Mouse (Mus musculus) liver, adult (tissue): ENCODE measurements around the gene Sept9.
A peak's percentile ranks its signal among the peaks of the same experiment; 100 is the strongest.

Experiments
- GATA4 ChIP-seq: IDR thresholded peaks from 2 replicates; pipeline ENCODE4 v1.6.1; 2014; ENCODE audit warnings: mild to moderate bottlenecking, low read length; ENCODE audit not compliant: insufficient replicate concordance

The Sept9 gene

GRCm38 (mm10) chr11:117243536-117244290, 44.3 kb downstream of the Sept9 start:
- TF ChIP-seq GATA4: no peak

- no peak for TF ChIP-seq GATA4
These were observed 45.7 kb downstream of the Sept9 start for GRCm38 (mm10) chr11:117245041-117245725.

DNA sequence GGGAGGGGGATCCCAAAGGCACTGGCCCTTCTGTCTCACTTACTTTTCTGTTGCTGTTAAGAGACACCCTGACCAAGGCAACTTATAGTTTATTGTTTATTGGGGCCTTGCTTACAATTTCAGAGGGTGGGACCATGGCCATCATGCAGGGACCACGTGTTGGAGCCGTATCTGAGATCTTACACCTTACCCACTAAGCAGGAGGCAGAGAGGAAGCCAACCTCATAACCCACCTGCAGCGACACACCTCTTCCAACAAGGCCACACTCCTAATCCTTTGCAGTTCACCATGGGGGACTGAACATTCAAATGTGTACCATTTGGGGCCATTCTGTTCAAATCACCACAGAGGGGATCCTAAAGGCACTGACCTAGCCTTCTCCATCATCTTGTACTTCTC, 46.4 kb downstream of the Sept9 start:
- TF ChIP-seq GATA4: no peak

- TF ChIP-seq GATA4: no peak
These were observed 46.8 kb downstream of the Sept9 start for GRCm38 (mm10) chr11:117246286-117246685.

- TF ChIP-seq GATA4: no peak
These were observed 47.5 kb downstream of the Sept9 start for GRCm38 (mm10) chr11:117246981-117247431.

- TF ChIP-seq GATA4: no peak; the same call in 1 of the 2 replicates
These were observed 48.1 kb downstream of the Sept9 start for GRCm38 (mm10) chr11:117247541-117247940.

- peak; percentile 40; the same call in 1 of the 2 replicates for TF ChIP-seq GATA4
These were observed 49.3 kb downstream of the Sept9 start for GRCm38 (mm10) chr11:117248734-117249248.

DNA sequence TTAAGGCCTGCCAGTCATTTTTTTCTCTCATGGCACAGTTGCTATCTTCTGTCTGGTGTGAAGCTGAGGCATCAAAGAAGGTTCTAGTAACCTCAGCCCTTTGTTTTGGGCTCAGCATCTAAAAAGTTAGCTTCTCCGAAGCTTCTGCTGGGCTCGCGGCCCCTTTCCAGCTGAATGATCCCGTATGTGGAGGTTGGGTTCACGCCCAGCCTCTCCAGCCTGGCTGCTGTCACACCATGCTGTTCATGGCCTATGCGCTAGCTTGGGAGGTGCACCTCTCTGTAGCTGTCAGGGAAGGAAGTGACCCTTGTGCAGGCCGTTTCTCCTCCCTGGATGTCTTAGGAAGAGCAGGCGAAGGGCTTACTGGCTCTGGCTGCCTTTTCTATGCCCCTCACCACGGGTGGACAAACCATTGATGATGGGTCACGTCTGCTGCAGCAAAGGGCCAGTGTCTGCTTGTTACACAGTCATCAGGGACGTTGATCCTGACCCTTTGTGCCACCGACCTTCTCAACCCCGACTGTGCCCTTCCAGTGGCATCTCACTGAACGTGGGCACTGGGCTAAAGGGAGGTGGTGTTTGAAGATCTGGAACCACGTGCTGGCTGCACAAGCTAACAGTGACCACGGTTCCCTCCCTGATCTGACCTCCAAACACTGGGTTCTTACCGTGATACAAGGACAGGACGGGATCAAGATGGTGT, 50.0 kb downstream of the Sept9 start:
- TF ChIP-seq GATA4: no peak

DNA sequence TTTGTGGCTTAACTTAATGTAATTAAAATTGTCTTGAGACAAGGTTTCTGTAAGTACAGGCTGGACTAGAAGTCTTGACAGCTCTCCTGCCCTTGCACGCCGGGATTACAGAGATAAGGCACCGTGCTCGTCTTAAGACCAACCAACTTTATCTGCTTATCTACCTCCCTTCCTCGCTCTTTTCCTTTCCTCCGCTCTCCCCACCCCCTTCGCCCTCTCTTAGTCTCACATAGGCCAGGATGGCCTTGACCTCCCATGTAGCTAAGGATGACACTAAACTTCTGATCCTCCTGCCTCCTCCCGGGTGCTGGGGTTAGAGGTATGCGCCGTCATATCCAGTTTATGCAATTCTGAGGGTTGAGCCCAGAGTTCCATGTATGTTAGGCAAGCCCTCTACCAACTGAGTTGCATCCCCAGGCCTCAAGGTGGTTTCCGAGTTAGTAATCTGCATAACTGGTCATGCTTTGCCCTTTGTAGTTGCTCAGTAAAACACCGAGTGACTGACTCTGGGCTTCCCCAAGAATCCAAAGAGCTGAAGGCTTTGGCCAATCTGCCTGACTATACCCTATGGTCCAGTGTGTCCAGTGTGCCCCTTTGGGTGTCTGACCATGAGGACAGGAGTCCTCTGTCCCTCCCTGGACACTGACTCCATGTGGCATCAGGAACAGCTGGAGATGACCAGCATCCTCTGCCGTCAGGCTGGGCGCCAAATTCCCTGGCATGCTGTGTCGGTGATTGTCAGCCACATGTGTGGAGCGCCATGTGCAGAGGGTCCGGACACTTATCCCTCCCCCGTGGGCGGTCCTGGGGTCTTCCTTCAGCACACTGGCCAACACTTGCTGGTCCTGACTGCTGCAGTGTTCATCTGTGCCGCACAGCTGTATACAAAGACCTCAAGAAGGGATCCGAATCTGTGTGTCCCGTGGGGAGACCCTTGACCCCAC, 50.8 kb downstream of the Sept9 start:
- TF ChIP-seq GATA4: no peak

- no peak for TF ChIP-seq GATA4
These were observed 52.3 kb downstream of the Sept9 start for GRCm38 (mm10) chr11:117251755-117252154.

DNA sequence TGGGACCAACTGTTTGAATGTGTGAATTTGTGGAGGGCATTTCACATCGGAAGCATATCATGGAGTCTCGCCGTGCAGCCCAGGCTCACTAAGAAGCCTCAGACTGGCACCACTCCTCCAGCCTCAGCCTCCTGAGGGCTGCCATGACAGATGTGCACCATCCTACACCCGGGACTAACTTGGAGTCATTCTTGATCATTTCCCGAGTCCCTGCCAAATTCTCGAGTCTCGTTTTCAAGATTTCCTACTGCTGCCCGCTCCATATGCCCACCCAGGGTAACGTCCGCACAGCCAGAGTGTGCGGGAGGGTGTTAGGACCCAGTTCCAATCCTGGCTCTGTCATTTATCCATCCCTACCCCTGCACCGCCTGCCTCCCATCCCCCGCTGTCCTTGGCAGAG, 53.4 kb downstream of the Sept9 start:
- TF ChIP-seq GATA4: no peak

- TF ChIP-seq GATA4: no peak
These were observed 55.0 kb downstream of the Sept9 start for GRCm38 (mm10) chr11:117254161-117255107.

GRCm38 (mm10) chr11:117255108-117255489, 55.6 kb downstream of the Sept9 start:
- no peak for TF ChIP-seq GATA4

DNA sequence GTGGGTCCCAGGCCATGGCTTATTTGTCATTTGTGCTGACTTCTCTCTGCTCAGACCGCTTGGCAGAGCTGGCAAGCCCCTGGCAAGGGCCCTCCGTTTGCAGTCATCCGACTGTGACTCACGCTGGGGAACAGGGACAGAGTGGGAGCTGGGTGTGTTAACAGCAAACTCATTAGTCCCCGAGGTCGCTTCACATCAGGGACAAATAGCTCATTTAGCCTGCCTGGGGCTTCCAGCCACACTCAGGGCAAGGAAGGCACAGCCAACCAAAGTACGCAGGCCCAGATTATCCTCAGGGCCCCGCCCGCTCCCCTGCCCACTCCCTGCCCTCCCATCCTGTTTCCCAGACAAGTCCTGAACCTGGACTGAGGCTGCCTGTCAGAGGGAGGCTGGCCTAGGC, 56.6 kb downstream of the Sept9 start:
- TF ChIP-seq GATA4: no peak

- no peak for TF ChIP-seq GATA4
These were observed 57.4 kb downstream of the Sept9 start for GRCm38 (mm10) chr11:117256840-117257239.
